Mouse (Mus musculus): ENCODE data around the gene Rplp2.

Gene Rplp2

DNA sequence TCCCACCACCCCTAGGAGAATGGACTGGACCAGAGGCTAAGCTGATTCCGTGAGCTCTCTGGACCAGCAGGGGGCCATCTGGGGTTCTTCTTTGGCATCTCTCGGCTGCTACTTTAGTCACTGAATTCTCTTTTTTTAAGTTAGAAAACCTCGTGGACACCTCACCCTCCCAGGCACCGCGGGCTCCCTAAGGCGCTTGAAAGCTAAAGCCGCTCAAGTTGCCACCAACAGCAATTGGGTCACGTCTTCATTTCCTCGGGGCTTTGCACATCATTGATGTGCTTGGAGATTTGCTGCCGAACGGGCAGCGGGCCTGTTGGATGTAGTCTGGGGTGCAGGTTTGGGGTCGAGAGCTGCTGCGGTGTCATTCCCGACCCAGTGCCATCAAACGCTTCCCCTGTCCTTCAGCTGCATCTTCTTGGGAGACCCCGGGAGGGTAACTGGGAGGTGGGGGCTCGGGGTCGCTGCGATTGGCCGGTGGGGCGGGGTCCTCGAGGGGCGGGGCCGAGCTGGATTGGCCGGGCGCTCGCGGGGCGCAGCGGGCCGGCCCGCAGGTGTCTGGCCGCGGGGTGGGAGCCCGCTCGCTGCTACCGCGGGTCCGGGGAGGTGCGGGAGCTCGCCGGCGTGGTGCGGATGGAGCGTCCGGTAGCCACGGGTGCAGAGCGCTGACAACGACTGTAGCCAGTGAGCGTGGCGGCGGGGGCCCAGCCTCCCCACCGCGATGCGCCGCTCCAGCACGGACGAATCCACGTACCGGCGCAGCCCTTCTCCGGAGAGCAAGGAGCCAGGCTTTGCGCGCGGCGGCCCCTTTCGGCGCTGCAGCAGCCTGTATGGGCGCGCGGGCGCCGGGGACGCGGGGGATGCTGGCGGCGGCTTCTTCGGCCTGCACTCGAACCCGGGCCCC is 34.6 kb downstream of the Rplp2 start:
- peak; percentile 36 to 49 for DNase-seq (ENCODE audit: low spot score in 2 of 2)

DNA sequence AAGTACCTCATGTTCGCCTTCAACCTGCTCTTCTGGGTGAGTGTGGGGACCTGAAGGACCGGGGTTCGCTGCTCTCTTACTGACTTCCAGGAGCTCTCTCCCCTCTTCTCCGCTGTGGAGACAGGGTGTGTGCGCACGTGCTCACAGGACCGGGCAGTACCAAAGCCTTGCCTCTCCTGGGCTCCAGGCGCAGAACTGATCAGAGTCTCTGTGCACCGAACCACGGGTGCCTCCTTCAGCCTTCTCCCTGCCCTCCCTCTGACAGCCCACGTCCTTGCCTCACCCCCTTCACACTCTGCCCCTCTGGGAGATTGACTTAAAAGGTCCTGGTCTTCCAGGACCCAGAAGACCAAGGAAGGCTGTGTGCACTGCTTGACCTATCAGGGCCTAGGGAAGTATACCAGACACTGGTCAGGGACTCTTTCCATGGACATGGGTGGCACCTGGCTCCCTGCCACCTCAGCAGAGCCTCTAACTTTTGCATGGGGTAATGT is 35.4 kb downstream of the Rplp2 start:
- no peak for DNase-seq (ENCODE audit: low spot score in 2 of 2)

DNA sequence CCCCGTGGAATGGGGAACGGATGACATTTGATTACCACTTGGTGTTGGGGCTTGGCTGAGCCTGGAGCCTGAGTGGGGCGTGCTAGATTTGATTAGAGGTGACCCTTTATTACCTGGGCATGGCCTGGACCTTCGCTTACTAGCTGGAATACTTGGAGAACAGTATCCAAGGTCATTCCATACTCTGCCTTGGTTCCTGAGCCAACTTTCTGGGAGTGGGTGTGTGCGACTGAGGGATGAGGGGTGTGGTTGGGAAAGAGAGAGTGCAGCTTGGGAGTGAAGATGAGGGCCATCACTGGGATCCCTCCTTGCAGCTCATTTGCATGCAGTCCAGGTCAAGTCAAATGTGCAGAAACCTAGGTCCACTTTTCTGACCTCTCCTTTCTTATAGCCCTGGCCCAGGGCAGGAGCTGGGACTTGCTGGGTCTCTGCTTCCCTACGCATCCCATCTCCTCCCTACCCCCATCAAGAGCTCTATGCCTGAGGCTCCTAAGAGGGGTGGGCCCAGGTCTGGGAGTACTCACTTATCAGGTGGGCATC is 36.0 kb downstream of the Rplp2 start:
- DNase-seq (ENCODE audit: low spot score in 2 of 2), result no peak

DNA sequence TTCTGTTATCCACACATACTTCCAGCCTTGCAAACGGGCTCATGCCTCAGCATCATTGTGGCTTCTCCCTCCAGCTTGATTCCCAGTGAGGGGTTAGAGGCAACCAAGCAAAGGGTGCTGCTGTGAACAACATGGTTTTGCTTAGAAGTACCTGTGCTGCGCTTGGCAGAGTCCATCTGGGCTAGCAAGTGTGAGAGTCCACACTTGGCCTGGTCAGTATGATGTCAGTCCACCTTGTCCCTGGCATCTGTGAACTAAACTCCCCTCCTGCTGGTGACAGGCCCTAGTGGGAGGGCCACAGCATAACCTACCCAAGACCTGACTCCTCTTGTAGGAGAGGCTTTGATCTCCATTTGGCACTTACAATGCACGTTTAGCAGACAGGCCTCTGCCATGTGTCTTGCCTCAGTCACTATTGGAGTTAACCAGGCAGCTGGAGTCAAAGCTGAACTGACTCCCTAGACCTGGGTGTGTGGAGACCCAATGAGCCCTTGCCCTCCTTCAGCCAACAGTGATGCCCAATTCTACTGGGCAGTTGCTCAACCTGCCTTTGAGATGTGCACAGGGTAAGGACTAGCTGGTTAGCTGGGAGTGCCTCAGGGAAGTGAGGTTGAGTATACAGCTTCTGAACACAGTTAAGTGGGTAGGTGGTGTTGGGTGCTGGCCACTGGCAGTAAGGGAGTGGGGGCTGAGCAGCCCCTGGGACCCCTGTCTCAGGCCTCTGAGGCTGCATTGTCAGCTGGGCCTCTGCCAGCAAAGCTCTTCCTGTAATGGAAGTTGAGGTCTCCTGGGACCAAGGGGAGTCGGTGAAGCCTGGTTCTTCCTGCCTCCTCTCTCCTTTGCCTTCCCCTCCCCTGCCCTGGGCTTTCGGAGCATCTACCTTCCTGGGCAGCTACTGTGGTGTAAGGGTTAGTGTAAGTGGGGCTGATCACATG is 37.3 kb downstream of the Rplp2 start:
- DNase-seq (ENCODE audit: low spot score in 2 of 2), result no peak

DNA sequence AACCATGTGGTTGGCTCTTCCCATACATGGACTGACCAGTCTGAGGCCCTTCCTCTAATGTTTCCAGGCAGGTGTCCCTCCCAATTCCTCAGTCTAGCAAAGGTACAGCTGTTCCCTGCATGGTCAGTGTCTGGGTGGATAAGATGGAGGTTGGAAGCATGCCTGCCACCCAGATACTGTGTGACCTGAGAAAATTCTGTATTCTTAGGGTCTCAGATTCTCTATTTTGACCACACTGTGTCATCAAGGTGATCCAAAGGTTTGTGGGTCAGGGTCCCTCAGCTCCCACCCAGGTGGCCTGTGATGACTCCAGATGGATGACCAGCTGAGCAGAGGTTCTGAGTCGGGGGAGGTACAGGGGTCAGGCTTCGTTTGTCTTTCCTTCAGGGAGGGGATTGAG is 38.0 kb downstream of the Rplp2 start:
- no peak for DNase-seq (ENCODE audit: low spot score in 2 of 2)

DNA sequence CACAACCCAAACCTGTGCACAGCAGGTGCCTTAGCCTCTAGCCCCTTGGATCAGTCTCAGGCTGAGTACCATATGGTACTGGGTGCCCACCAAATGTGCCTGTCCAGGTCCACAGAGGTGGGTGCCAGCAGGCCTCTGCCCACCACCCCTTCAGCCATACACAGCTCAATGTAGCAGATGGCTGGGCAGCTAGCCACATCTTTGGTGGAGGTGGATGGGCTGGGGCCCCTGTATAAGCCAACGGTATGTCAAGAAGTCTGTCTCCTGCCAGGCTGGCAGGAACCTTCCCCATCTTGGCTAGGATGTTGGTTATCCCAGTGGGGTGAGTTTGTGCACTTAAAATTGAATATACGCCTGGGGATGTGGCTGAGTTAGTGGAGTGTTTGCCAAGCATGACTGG is 38.4 kb downstream of the Rplp2 start:
- no peak for DNase-seq (ENCODE audit: low spot score in 2 of 2)

DNA sequence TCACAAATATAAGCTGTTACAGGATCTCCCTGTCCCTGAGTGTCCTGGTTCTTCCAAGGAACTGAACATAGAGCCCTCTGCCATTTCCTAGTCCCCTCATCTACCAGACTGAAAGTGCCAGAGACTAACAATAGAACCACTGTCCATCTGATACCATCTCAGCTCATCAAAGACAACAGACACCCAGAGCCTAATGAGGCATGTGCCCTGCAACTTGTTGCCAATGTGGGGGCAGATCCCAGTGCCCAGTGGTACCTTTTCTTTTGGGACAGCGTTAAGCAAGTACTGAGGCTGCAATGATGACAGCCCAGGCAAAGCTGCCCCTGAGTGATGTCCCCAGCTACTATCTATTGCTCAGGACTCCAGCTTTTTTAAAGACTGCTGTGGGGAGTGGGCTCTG is 39.1 kb downstream of the Rplp2 start:
- no peak for DNase-seq (ENCODE audit: low spot score in 2 of 2)

DNA sequence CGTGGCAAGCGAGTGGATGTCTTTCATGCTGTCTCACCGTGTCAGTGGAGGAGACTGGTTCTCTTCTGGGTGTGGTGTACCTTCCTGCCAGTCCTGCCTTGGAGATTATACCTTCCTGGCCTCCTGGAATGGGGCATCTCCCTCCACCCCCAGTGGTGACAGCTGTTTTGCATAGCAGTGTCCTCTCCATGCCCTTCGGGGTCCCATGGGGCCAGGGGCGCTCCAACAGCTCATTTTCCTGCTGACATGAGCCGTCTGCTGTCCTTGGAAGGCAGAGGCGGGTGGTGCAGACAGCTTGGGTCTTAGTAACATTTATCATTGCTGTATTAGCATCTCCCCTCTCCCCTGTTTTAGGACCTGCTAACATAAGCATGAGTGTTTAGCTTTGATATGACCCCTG is 40.0 kb downstream of the Rplp2 start:
- DNase-seq (ENCODE audit: low spot score in 2 of 2), result no peak

DNA sequence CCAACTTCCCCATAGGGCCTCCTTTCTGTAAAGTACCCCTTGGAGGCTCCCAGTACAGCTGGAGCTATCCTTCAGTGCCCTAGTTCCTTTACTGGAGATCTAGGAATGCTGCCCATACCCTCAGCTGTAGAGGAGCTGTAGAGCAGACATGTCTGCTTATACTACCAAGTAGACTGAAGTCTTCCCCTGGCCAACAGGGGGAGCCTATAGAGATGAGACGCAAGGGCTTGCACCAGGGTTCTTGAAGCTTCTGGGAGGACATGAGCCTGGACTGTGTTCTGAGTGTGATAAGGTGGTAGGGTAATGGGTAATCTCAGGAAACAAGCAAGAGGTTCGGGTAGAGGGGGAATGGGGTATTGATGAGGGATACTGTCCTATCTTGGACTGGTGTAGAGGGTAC is 44.0 kb downstream of the Rplp2 start:
- DNase-seq (ENCODE audit: low spot score in 2 of 2), result no peak

DNA sequence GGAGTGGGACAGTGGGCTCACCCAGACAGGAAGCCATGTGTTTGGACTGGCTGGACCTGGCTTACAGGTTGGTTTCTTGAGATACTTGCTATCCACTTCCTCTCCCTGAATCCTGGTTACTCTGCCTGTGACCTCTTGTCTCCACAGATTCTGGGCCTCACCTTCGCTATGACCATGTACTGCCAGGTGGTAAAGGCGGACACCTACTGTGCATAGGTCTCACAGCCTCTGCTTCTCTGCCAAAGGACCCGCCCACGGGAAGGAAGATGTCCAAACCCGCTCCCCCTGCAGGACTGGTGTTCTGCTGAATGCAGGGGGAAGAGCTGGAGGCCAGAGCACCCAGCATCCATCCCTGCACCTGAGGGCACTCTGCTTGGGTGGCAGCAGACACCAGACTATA is 45.6 kb downstream of the Rplp2 start:
- DNase-seq (ENCODE audit: low spot score in 2 of 2), result no peak

DNA sequence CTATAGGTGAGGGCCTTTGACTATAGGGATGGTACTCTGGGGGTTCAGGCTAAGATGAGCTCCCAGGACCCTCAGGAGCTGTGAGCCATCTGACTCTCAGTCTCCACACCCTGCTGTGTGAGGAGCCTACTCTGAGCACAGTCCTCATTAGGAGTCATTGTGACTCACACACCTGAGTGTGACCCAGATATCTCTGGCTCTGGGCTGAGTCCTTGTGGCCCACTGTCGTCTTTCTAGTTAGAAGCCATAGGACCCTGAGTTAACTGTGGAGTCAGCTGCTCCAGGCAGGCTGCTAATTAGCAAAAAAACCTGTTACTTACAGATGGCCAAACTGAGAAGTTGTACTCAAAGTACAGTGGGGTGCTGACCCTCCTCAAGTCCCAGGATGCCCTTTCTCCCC is 46.6 kb downstream of the Rplp2 start:
- DNase-seq (ENCODE audit: low spot score in 2 of 2), result no peak

DNA sequence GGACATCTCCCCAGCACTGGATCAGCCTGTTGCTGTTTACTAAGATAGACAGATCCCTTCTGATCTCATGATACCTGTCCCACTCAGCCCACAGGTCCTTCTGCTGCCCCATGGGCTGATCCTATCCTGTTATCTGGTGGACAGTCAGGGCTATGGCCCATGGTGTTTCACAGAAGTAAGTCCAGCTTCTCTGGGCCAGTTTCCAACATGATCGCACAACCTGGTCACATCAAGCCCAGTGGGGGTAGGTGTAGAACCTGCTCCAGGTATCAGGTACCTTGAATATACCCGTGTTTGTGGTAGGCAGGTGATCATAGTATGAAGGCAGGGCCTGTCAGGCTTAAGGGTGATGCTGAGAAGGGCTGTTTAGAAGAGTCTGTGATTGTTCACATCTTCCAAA is 48.2 kb downstream of the Rplp2 start:
- no peak for DNase-seq (ENCODE audit: low spot score in 2 of 2)

DNA sequence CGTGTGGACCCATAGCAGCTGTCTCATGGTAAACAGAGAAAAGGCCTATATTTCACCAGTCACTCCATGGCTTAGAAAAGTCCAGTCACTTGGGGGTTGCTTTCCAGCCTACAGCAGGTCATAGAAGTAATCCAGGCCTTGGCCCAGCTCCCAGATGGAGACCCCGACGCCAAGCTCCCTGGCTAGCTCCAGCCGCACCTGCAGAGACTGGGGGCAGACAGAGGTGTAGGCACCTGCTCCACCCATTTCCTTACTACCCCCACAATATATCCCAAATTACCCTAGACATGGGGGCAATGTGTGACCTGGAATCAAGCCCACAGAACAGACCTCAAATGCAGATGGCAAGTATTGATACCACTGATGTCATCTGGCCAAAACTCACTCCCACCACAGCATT is 48.8 kb downstream of the Rplp2 start:
- DNase-seq (ENCODE audit: low spot score in 2 of 2), result no peak

DNA sequence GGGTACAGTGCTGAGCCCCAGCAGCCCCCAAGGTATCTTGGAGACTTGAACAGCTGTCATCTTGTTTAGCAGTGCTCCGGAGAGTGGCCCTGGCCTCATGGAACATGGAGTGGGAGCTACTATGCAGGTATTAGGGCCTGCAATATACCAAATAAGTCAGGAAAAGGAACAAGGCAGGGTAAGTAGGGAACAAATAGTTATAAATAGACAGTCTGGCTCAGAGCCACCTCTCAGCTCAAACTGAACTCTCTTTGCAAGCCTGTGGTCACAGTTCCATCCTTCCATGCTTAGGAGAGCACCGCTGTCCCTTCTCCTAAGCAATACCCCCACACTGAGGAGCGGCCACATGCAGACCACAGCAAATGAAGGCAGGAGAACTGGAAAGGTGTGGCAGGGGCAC is 50.4 kb downstream of the Rplp2 start:
- peak in 1 of 2 experiments; percentile 43 for DNase-seq (ENCODE audit: low spot score in 2 of 2)
